Mouse (Mus musculus) neutrophil, adult 59 days (primary cell): Measurements from ENCODE around the gene Tmem201. TPM values are rescaled to one million over a fixed set of nuclear protein-coding genes. Genes with fewer than 3 reads are reported as not detected.

Experiments used
- total RNA-seq, 2 experiments: library from RNA; stranded (reverse); gene quantifications; 1 replicate in 1 of 2; 2 replicates in 1 of 2; pipeline ENCODE4 v1.2.4; 2023

Tmem201 gene
- 1 to 10 TPM; 4.1 to 4.5 TPM for total RNA-seq

DNA sequence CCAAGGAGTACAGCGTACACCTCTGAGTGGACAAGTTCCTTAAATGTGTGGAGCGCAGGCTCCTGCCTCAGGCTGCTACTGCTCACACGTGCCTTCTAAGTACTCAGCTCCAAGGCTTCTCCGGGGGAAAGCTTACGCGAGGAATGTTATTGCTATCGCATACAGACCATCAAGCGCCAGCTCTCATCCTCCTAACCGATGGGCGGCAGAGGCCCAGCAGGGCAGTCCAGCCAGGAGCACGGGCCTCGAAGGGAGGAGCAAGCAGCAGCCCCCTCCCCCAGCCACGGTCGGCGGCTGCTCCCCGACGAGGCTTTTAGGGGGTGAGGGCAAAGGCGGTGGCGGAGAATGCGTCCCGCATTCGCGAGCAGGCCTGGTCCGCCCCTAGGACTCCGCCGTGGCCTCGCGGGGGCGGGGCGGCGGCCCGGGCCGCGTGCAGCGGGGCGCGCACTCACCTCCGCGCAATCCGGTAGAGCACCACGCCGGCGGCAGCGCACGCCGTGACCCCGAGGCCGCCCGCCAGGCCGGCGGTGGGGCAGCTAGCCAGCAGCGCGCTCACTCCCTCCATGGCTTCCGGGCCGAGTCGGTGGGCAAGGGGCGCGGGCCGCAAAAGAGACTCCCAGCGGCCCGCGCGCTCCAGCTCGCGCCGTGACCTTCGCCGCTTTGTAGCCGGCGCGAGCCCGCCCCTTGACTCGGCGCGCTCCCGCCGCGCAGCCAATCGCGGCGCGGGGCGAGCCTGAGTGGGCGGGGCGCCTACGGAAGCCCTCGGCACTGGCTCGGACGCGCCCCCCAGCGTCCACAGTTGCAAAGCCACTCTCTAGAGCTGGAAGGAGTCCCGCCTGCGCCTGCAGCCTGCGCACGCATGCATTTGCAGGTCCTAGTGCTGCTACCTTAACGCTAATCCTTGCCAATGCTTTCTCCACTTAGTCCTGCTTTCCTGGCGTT lies at the start of gene Tmem201:
Gene Tmem201 (minus strand): TSS at position 662 of the 942 bp plus-strand sequence.

DNA sequence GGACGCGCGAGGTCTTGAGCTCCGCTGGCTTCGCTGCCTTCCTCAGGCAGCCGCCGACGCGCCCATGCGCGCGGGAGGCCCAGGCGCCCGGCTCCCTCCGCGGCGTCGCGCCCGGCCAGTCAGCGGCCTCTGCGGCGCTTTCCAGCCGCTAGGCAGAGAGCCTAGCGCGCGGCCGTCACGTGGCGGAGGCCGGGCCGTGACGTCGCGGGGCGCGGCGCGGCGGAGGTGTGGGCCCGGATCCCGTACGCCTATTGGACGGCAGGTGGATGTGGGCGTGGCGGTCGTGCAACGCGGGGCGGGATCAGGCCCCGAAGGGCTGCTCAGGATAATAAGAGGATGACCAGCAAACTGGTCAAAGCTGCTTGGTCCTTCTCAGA lies 36.2 kb upstream of the Tmem201 start, which contains the start of gene Slc25a33:
Gene Slc25a33 (minus strand): TSS at position 184 of the 377 bp plus-strand sequence.

DNA sequence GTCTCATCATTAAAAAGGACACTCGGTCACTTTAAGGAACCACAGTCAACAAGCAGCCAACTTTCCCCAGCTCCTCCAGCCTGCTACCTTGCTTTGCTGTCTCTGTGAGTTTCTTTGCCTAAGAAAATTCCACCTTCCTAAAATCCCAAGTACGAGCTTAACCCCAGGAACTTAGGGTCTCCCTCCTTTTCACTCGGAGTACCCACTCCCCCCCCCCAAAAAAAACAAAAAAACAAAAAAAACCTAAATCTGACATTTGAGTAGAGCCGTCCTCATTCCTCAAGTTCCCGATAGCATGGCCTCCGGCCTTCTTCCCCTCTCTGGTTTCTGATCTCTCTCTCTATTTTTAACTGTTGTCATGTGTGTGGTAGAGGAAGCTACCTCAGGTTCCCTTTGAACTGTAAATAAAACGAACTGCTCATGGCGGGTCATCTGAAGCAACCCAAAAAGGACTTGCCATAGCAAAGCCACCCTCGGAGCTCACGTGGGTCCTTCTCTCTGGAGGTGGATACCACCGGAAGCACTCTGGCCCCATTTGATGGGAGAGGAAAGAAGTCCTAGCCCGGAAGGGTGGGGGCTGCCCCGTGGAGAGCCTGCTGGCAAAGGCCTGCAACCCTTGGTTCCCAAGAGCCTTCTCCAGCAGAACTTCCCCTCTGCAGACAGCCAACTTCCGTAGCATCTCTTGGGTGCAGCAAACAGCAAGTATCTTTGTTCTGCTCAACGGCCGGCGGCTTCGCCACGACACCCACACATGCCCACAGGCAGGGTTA lies 35.4 kb downstream of the Tmem201 start, which contains the start of gene Pik3cd:
Gene Pik3cd (minus strand): TSS at position 362 of the 770 bp plus-strand sequence.

Other genes with a start within 250 kb of the Tmem201 start
- 10 to 100 TPM in 1 of 2 experiments, 1 to 10 TPM in 1; 9.4 to 11.1 TPM for gene Ctnnbip1, start 219.8 kb downstream of the Tmem201 start, total RNA-seq
- gene Clstn1, start 151.6 kb downstream of the Tmem201 start, total RNA-seq = 1 to 10 TPM; 1.3 to 1.9 TPM
- gene Pik3cd, start 35.5 kb downstream of the Tmem201 start, total RNA-seq = 100 to 1,000 TPM; 193 TPM
- gene Slc25a33, start 36.2 kb upstream of the Tmem201 start, total RNA-seq = 1 to 10 TPM; 5.2 to 5.6 TPM
- gene Spsb1, start 217.0 kb upstream of the Tmem201 start, total RNA-seq = 1 to 10 TPM; 1.3 to 2.0 TPM